Mouse (Mus musculus) forebrain, embryonic 11.5 days (tissue): Measurements from ENCODE around the gene Kdm4a. TPM values are rescaled to one million over a fixed set of nuclear protein-coding genes. Genes with fewer than 3 reads are reported as not detected.

Source experiments
- microRNA-seq: library from miRNA; unstranded; fragments of <30 nt; microRNA quantifications from one replicate; pipeline ENCODE4, GENCODE M21; 2016; ENCODE audit not compliant: insufficient number of aligned reads
- polyA plus RNA-seq: library from polyadenylated mRNA; unstranded; fragments of >200 nt; fragmentation: Nextera tagmentation; extraction: Ambion mirVana; gene quantifications from 2 replicates; pipeline ENCODE4 v1.2.1, GENCODE M21; 2014

Gene Kdm4a
- polyA plus RNA-seq, 1 experiment from 2014 or later = 67.9 TPM

Small RNAs within 50 kb of the gene (microRNA-seq; reads per million reads assigned to microRNA genes)
- 3.4 reads per million for gene Mir7226

Other genes starting within 250 kb of the Kdm4a start
- 7.6 and 8.5 TPM in 2 replicates for gene St3gal3, start 45.1 kb downstream of the Kdm4a start, polyA plus RNA-seq
- 90.5 and 99.9 TPM in 2 replicates for gene Ptprf, start 111.4 kb upstream of the Kdm4a start, polyA plus RNA-seq
- 14.1 and 18.3 TPM in 2 replicates for gene Szt2, start 229.2 kb upstream of the Kdm4a start, polyA plus RNA-seq
- gene Med8, start 229.3 kb upstream of the Kdm4a start, polyA plus RNA-seq = 152 and 155 TPM in 2 replicates
- gene Elovl1, start 248.1 kb upstream of the Kdm4a start, polyA plus RNA-seq = 37.8 and 39.8 TPM in 2 replicates